Mouse (Mus musculus): Measurements from ENCODE around the gene Btnl10.

- TF ChIP-seq CTCF (IDR thresholded peaks at IDR 0.05; ENCODE audit: insufficient read depth, low read length) (no peak), POLR2A (IDR thresholded peaks at IDR 0.05; ENCODE audit: borderline replicate concordance, extremely low read depth, low read depth, low read length) (no peak)
These were observed 1.1 kb downstream of the Btnl10 start for GRCm38 (mm10) chr11:58918759-58919158.

Data from lung, adult 2 months (tissue).